Mouse (Mus musculus): ENCODE results near the gene Gm11567.
"Not testable (repeated sequence)": the region's sequence is repeated elsewhere in the genome, so short reads cannot be mapped to it uniquely, and the experiment has no call there.

The Gm11567 gene

GRCm38 (mm10) chr11:99878887-99879286 lies at the start of gene Gm11567:
Gene Gm11567 (plus strand): TSS chr11:99879187.
- not testable (repeated sequence) for DNase-seq (ENCODE audit: inconsistent ontology term)

- DNase-seq (ENCODE audit: inconsistent ontology term), result no peak
Observed at GRCm38 (mm10) chr11:99837966-99838365, 41.0 kb upstream of the Gm11567 start, which contains the start of gene 2300003K06Rik. Gene 2300003K06Rik (minus strand): TSS chr11:99838066.

GRCm38 (mm10) chr11:99842185-99842584 lies 36.8 kb upstream of the Gm11567 start:
- DNase-seq (ENCODE audit: inconsistent ontology term), result no peak

GRCm38 (mm10) chr11:99846746-99847145 lies 32.2 kb upstream of the Gm11567 start:
- DNase-seq (ENCODE audit: inconsistent ontology term), result no peak

GRCm38 (mm10) chr11:99851508-99851907 lies 27.5 kb upstream of the Gm11567 start, which contains the start of gene Krtap4-16:
Gene Krtap4-16 (minus strand): TSS chr11:99851608.
- DNase-seq (ENCODE audit: inconsistent ontology term), result no peak

GRCm38 (mm10) chr11:99854121-99854520 lies 24.9 kb upstream of the Gm11567 start:
- DNase-seq (ENCODE audit: inconsistent ontology term), result no peak

GRCm38 (mm10) chr11:99857617-99858016 lies 21.4 kb upstream of the Gm11567 start, which contains the start of gene Gm11568:
Gene Gm11568 (plus strand): TSS chr11:99857917.
- no peak for DNase-seq (ENCODE audit: inconsistent ontology term)

- peak; percentile 87 for DNase-seq (ENCODE audit: inconsistent ontology term)
Observed at GRCm38 (mm10) chr11:99858761-99859160, 20.2 kb upstream of the Gm11567 start.

GRCm38 (mm10) chr11:99864176-99864575 lies 14.8 kb upstream of the Gm11567 start, which contains the start of gene Gm11559:
Gene Gm11559 (plus strand): TSS chr11:99864476.
- not testable (repeated sequence) for DNase-seq (ENCODE audit: inconsistent ontology term)

- not testable (repeated sequence) for DNase-seq (ENCODE audit: inconsistent ontology term)
Observed at GRCm38 (mm10) chr11:99873089-99873488, 5.9 kb upstream of the Gm11567 start, which contains the start of gene Krtap9-1. Gene Krtap9-1 (plus strand): TSS chr11:99873389.

- DNase-seq (ENCODE audit: inconsistent ontology term), result no peak
Observed at GRCm38 (mm10) chr11:99907620-99908019, 28.6 kb downstream of the Gm11567 start, which contains the start of gene Krtap31-1. Gene Krtap31-1 (plus strand): TSS chr11:99907920.

- no peak for DNase-seq (ENCODE audit: inconsistent ontology term)
Observed at GRCm38 (mm10) chr11:99914451-99914850, 35.5 kb downstream of the Gm11567 start, which contains the start of gene Gm11565. Gene Gm11565 (plus strand): TSS chr11:99914751.
